Mouse (Mus musculus) heart, adult 2 months (tissue): ENCODE measurements around the gene Gadd45a.

Experiments used
- CTCF ChIP-seq: fragments of 200-600 bp; IDR thresholded peaks from 2 replicates; pipeline ENCODE4 v1.8.1; 2022; ENCODE audit warnings: antibody characterized with exemption, mild to moderate bottlenecking, moderate library complexity
- EP300 ChIP-seq: fragments of 200-500 bp; IDR thresholded peaks from 2 replicates; pipeline ENCODE4 v1.6.1; 2011; ENCODE audit warnings: low read depth, low read length, control low read depth; ENCODE audit not compliant: insufficient read depth
- POLR2A ChIP-seq: fragments of 200-500 bp; IDR thresholded peaks from 2 replicates; pipeline ENCODE4 v1.6.1; 2011; ENCODE audit warnings: mild to moderate bottlenecking, low read depth, low read length, control low read depth; ENCODE audit not compliant: insufficient read depth

DNA sequence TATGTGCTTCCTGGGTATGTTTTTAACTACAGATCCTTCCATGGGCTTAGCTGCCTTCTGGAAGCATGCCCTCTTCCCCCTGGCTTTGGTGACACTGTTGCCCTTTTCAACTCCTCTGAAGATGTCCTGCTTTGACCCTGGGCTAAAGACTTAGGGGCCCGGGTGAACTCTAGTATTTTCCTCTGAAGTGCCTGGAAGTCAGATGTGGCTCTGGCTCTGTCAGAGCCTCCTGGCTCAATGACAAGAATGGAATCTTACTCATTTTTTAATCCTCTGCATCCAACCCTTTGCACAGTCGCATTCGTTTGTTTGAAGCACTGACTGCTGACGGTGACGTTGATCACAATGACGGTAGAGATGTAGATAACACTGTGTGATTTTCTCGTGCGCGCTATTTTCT, 45.0 kb downstream of the Gadd45a start:
- TF ChIP-seq POLR2A = no peak
- no peak for TF ChIP-seq CTCF
- TF ChIP-seq EP300 = no peak
